Mouse (Mus musculus): ENCODE results near the gene Antxr2.
A peak's percentile ranks its signal among the peaks of the same experiment; 100 is the strongest.

Antxr2 gene

DNA sequence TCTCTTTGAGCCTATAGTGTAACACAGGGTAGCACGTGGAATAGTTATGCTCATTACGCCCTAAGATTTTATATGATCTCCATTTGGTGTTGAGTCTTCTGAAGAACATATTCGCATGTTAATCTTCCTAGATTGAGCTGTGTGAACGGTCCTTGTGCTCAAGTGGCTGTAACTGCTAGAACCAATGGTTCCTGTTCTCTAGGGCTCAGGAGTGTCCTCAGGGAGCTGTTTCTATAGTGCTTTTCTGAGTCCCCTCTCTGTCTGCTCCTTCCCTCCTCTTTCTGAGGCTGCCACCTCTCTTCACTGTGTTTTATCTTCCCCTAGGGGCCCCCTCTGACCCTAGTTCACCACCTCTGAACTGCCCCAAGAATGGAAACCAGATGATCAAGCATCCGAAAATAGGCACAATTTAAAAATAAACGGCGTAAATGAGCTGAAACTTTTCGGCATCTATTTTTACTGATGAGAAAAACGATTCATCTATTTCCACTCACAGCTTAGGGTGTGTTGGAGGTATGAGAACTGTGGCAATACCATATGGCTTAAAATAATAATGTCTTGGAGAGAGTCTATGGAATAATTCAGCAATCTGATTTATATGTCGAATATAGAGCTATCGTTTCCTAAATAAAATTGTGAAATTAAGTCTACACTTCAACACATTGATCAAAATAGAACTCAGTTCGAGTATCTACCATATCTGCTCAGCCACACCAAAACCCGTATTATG lies 124.1 kb downstream of the Antxr2 start:
- DNase-seq: peak in 1 of 2 experiments; percentile 2

DNA sequence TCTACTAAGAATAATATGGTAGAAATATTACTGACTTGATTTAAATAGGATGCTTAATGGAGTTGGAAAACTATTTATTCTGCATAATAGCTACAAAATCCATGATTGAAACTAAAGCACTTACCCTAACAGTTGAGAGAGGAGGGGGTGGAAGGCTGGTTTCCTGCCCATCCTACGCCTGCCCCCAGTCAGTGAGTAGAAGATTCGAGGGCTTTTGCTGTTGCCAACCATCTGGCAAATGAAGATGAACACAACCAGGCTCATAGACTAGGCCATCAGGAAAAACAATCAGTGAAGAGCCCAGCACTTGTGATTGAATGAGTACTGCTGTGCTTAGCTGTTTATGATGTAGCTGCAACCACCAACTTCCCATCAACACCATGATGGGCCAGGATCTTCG lies 125.0 kb downstream of the Antxr2 start:
- DNase-seq: no peak

DNA sequence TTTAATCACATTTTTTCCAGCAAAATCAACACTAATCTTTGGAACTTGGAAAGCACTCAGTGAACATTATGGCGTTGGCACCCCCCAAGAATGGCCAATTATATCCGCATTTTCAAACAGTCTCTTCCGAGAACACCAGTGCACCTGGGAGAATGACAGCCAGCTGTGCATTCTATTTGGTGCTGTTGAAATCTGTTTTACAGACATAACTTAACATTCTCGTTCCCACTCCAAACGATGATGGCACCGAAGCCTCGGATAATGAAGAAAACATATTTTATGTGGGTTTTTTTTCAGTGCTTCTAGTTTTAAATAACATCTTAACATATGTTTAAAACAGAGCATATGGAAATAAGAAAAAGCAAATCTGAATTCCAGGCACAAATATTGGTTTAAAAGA lies 129.7 kb downstream of the Antxr2 start:
- DNase-seq: no peak

DNA sequence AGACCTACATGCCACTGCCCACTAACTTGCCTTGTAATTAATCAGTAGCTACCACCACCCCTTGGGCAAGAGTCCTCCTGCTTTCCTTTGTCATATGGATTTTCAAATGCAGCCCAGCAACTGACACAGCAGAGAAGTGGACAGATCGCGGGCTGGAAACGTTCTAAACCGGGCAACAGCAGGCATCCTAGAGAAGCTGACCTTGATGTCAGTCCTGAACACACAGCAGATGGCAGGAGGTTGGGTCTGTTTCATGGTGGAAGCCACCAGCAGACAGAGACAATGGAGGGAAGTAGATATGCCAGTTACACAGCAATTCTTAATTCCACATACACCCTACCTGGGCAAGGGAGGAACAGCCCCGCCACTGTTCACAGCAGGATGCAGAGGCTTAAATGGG lies 131.5 kb downstream of the Antxr2 start:
- no peak for DNase-seq

DNA sequence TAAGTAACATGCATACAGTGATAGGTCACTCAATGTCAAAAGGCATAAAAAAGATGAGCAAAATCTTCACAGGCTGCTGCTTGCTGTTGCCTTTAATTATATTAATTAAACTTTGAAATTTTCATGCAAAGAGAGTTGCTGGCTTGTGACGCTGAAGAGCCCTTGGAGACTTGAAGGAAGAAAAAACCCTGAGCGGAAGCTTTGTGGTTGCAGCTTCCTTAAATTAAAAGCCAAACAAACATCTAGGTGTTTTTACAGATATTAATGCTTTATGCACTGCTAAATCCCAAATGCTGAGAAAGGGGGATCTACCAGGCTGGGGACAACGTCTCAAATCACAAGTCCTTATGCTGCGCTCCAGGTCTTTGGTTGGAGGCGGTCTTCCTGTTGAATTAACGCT lies 145.4 kb downstream of the Antxr2 start:
- DNase-seq: no peak

DNA sequence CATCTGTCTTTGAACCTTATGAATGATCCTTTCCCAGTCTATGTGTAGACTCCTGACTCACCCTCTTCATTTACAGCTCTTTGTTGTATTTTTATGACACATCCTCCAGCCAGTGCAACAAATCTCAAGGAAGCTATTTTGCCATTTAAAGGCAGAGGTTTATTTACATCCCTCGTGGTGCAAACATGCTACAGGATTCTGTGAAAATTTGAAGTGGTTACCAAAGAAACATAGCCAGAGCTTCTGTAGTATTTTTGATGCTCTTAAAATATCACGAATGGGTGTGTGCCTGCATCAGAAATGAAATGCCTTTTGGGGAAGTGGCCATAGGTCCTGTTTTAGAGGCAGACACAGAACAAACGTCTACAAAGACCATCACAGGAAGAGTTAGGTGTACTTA lies 146.7 kb downstream of the Antxr2 start:
- DNase-seq: no peak

DNA sequence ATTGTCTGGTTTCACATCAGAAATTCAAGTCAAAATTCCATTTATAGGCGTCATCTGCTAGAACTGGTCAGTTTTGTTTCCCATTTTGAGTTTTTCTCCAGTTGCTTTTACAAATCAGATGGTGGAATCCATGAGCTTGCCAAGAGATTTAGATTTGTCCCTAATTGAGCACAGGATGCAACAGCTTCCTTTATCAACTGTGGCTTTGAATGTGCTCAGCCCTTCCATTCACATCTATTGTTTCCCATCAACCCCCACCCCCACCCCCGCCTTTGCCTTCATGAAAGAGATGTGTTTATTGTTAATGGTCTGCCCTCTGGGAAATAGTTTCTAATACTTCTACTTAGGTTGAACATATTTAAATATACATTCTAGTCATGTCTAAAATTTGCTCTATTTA lies 149.4 kb downstream of the Antxr2 start:
- DNase-seq: no peak

DNA sequence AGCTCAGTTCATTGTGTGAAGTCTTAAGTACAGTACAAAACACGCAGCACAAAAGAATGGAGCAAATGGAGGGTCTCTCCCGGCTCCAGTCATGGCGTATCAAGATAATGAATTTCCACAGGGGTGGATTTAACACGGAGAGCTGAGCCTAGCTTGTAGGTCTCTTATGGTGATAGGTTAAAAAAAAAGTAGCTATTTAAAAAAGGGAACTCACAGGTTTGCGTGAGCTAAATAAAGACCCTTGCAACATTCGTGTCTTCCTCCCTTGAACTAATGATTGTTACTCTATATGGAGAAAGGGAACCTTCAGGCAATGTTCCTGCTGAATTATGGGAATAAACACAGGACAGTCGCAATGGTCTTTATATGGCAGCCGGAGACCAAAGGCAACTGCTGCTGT lies 150.7 kb downstream of the Antxr2 start:
- no peak for DNase-seq

DNA sequence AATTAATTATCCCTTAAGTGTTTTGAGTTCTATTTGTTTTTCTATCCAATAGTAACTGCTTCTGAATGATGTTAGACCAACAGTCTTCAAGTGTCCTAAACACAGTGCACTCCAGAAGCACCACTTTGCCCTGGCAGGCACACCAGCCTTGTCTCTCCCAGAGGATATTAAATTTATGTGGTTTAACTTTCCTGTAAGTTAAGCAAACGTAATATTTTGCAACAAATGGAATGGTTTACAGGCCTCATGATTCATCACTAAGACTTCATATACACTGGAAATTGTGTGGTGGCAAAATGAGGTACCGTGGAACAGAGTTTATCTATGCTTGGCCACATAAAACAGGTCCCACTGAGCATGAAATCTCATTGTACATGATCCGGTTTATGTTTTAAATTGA lies 152.0 kb downstream of the Antxr2 start:
- no peak for DNase-seq

DNA sequence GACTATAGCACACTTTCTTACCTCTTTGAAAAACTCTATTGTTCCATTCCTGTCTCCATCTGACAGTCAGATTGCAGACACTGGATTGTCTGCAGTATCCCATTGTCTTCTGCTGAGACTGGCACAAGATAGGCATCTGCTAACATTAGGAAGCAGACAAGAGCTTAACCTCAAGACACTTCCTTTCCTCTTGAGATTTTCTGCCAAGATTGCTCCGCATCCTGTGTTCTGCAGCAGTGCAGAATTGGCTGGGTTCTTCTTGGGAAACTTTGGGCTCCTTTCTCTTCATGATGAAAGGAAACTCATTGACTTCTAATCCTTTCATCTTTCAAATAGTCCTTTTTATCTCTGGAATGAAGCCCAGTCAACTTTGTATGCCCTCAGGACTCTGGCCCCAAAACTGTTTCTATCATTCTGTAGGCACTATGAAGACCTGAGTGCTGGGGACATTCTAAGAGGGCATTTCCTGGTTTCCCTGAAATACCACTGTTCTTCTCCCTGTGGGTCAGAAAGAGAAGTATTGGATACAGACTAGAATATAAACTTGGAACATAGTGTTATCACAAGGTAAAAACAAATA lies 152.5 kb downstream of the Antxr2 start:
- DNase-seq: no peak

DNA sequence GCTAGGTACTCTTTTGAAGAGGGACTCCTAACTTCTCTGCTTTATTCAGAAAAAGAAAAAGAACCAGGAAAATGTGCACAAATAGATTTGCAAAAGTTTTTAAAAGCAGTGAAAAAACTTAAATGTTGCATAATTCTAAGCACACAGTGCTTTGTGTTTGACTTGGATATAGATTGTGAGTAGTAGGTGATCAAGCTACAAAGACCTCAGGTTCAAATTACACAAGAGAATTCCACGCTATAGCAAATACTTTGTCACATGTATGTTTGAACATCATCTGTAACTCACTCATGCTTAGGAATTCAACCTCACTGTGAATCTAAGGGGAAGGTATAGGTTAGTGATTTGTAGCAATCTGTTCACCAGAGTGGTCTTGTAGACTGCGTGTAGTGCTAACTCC lies 153.9 kb downstream of the Antxr2 start:
- DNase-seq: no peak

DNA sequence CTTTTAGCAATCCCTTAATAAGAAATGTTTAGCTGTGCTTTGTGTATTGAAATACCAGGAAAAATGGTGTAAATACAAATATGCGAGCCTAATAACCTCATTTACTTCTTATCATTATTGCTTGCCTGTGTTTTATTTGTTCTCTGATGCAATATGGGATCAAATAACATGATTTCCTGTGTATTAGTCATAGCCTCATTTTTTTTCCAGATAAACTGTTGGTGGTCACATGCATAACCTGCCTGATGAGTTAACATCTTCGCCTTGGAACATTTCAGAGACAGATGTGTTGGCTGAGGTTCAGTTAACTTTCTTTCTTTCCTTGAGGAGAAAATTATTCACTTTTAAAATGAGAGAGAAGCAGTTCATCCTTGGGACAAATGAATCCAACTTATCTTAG lies 162.9 kb downstream of the Antxr2 start:
- no peak for DNase-seq

DNA sequence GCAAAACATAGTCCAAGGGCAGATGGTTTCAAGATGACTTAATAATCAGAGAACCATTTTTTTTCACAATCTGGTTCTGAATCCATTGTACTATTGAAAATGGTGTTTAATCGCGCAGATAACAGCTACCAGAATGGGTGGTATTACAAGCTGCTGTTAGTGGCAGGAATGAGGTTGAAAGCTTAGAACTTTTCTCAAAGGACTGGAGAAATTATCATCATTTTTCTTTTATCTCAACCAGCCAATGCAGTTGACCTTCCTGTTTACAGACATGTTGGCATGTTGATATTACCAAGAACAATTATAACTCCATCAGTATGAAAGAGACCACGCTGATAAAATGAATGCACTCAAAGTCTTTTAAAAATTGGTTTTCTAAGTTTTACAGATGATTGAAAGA lies 163.9 kb downstream of the Antxr2 start:
- no peak for DNase-seq

DNA sequence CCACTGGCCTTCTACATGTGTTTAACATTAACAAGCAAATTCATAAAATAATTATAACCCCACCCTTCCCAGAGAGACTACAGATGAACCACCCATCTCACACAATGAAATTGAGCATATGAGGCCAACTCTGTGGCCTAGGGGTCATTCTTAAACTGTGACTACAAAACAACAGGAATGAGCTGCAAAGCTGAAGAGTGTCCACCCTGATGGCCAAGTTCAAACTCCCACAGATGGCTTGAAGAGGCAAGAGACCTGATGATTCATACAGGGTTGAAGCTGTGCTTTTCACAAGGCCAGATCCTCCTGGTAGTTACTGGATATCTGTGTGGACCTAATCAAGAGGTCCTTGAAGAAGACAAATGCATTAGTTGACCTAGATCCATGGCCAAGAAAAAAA lies 173.7 kb downstream of the Antxr2 start:
- no peak for DNase-seq

DNA sequence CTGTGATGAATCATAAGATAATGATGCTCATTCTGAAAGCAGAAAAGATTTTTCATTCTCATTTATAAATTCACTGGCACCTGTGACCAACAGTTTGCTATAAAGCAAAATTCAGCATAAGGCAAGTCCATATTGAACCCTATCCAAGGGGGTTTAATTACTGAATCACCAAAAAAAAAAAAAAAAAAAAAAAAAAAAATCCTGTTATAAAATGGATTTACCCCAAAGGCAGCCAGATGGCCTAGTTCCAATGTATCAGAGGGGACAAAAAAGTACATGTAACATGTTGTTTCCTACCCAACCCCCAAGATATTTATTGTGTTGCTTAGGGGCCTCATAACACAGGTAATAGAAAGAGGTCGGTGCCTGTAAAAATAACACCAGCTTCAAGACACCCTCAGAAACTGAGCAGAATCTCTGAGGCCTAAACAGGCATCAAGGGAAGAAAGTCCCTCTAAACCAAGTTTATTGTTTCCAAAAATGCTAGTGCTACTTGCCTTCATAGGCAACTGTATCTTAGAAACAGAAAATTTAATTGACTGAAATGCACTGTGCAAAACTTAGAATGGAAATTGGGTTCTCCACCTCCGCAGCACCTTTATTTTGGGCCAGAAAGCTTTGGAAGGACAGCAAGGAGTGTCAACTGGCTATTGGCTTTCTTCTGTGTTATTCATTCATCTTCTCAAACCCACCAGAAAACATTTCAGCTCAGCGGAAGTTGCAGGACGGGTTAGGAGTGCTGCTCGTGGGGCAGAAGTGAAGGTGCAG lies 178.7 kb downstream of the Antxr2 start:
- no peak for DNase-seq

DNA sequence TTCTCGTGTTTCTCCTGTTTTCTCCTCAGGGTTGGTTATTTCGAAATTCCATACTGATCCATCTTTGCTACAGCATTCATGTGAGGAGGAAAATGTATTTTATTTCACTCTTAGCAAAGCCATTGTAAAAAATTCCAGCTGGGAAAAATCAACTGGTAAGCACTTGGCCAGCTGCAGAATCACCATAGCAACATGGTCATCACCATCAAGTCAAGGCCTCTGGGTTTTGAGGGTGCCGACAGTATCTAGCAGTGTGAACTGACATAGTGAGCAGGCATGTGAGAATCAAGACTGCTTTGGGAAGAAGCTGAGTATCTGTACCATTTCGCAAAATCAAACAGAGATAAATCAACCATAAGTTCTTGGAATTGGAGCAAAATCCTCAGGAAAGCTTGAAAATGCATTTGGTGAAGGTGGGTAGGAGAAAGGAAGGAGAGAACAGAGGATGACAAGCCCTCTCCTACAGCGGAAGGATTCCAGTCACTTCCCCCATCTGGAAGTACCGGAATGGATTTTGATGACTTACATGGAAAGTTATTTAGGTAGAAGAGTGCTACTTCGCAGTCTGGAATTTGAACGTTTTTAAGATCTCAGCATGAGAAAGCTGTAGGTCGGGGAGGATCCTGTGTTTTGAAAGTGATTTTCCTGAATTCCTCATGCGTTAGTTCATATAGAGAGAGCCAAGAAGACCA lies 183.5 kb downstream of the Antxr2 start:
- peak; percentile 13 to 26 for DNase-seq

DNA sequence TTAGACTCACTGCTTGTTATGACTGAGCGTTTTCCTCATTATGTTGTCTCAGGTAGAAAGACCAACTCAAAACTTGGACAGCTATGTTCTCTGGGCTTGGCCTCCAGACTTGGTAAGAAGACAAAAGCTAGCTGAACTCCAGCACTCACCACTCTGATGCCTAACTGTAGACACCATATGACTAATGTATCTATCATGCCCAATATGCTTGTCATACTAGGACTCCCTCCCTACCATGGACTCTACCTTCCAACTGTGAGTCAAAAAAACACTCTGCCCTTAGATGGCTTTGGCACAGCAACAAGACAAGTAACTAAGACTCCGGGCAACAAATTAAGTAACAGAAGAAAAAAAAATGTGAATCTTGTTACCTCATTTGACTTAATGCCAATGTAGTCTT lies 184.3 kb downstream of the Antxr2 start:
- DNase-seq: no peak

DNA sequence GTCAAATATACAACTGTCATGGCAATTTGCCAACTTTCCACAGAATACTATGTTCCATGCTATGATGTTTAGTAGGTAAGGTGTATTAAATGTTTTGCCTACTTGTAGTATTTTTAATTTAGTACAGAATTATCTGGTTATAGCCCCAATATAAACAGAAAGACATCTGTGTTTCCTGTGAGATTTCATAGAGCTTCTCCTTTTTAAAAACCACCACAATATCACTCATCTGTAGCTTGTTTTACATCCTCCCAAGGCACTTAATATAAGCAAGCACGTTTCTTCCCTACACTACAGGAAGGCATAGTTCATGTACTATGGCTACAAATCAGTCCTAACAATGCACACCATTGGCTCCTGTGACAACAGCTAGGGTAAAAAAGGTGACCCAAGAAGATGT lies 188.8 kb downstream of the Antxr2 start:
- no peak for DNase-seq

DNA sequence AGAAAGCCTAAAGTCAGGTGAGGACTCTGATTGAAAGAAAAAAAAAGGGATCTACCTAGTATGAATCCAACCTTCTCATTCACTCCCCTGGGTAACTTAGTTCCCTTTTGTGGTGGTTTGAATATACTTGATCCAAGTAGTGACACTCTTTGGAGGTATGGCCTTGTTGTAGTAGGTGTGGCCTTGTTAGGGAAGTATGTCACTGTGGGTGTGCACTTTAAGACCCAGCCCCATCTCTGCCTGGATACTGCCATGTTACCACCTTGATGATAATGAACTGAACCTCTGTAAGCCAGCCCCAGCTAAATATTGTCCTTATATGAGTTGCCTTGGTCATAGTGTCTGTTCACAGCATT lies 190.9 kb downstream of the Antxr2 start:
- no peak for DNase-seq

DNA sequence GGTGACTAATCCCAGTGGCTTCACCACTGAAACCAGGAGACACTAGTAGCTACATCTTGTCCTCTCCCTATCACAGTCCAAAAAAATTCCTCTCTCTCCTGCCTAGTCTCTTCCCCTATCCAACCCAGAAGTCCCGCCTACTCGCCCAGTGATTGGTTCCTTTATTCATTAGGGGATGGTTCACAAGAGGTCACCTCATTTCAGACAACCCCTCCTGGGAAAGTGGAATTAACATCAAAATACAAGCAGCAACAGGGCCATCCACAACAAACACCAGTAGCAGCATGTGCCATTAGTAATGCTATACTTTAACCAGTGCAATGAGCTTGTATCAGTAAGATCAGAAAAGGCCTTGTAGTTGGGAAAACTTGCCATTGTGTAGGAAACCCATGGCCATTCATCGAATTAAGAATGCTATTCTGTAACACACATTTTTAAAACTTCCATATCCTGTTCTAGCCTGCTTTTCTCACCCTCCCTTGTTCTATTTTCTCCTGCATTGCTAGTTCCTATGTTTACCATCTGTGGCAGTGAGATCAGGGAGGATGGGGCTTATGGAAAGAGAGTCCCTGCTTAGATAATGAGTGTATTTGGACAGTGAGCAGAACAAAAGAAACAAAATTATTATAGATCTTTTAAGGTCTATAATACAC lies 191.4 kb downstream of the Antxr2 start:
- DNase-seq: no peak

DNA sequence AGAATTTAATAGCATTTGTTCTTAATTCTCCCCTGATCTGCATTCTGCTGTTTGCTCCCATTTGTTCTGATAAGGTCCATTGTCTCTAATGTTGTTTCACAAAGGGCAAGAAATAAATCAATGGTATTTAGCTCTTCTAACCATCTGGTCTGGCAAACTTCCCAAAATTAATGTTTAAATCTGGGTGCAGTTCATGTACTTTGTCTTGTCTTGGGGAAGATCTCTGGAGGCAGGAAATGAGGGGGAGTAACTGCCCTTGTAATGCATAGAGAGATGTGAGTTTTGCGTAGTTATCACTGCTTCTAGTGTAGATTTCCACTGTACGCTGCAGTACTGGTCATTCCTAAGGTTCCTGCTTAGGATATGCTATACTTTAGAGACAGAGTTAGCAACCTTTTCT lies 193.5 kb downstream of the Antxr2 start:
- DNase-seq: no peak

DNA sequence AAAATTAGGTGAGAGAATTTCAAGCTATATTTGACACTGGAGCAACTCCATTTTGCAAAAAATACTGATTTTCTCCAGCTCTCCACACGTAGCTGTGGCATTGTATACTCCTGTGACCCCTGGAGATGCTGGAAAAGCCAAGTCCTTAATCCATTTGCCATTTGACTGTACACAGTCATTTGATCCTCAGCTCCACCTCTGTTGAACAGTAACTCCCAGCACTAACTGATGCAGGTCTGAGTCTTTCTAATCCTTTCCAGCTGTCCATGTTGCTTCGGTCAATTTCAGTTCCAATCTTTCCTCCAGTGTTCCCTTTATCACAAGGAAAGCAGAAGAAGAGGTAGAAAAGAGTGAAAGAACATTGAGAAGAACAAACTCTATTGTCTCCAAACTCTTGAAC lies 195.4 kb downstream of the Antxr2 start:
- no peak for DNase-seq

DNA sequence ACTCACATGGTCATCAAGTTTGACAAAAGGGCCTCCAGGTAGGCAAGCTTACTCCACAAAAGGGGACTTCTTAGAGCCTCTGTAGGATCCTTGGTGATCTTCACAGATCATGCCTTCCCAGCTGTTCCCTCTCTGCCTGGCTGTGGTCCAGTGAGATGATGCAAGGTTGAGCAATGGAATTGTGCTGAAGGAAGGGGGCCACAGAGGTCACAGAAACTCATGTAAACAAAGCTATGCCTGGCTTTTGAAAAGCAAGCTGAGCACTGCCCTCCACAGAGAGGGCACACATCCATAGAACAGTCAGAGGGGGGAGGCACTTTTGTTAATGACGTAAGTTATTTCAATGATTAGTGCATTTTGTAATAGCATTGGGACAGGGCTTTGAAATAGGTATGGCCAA lies 196.1 kb downstream of the Antxr2 start:
- DNase-seq: peak; percentile 29 to 38

Measured in kidney, postnatal 4 days (tissue).